Mouse (Mus musculus) c-Kit-positive CD71-positive TER-119-positive erythroid progenitor cells, embryonic 14.5 days (primary cell): ENCODE measurements at regions not wholly inside any gene's neighbourhood (a gene's known extent, or its start where the extent isn't known, plus 50 kb on each side); places are given as distances from the start of the nearest gene placed in this dataset.
A peak's percentile ranks its signal among the peaks of the same experiment; 100 is the strongest.
"Not testable (repeated sequence)": the region's sequence is repeated elsewhere in the genome, so short reads cannot be mapped to it uniquely, and the experiment has no call there.

Experiments
- DNase-seq: peaks from one replicate; pipeline ENCODE4 v3.0.0-alpha.2; 2013; ENCODE audit warnings: low spot score

GRCm38 (mm10) chr13:6837446-6837845 lies 188.9 kb upstream of the Pfkp start:
- DNase-seq: no peak

- no peak for DNase-seq
Observed at GRCm38 (mm10) chr13:6837075-6837422, 188.5 kb upstream of the Pfkp start.

- DNase-seq: peak; percentile 4
Observed at GRCm38 (mm10) chr13:6836351-6837074, 187.9 kb upstream of the Pfkp start.

DNA sequence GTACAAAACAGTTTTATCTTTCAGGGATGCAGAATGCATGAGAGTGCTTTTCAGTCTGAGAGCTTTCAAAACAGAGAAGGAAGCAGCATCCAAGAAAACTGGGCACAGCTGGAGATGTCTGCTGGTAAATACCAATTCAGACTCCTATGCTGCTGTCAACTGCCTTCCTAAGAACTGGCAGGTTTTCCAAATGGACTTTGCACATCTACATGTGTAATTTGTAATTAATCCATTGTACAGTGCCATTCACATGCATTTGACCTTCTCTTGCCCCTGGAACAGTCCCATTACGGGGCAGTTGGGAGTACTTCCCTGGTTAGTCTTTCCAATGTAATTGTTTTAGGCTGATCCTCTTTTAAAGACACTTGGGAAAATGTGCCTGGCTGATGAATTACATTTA lies 181.3 kb upstream of the Pfkp start:
- no peak for DNase-seq

DNA sequence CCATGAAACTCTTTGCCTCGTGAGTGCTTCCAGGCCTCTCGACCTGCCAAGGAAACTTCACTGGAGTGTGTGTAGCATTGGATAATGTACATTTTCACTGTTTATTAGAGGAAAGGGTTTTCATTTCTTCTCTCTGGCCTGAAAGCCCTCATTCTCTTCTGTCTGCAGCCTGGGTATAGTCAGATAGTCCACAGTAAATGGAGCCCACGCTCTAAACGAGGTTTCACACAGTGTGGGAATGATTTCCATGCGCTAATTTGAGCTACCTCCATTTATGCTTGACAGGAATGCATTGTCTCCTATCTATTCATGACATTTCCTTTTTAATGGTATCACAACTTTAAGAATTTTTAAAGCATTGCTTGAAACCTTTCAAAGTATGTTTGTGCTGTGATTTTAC lies 180.8 kb upstream of the Pfkp start:
- no peak for DNase-seq

GRCm38 (mm10) chr13:6828601-6829330 lies 180.2 kb upstream of the Pfkp start:
- not testable (repeated sequence) for DNase-seq

DNA sequence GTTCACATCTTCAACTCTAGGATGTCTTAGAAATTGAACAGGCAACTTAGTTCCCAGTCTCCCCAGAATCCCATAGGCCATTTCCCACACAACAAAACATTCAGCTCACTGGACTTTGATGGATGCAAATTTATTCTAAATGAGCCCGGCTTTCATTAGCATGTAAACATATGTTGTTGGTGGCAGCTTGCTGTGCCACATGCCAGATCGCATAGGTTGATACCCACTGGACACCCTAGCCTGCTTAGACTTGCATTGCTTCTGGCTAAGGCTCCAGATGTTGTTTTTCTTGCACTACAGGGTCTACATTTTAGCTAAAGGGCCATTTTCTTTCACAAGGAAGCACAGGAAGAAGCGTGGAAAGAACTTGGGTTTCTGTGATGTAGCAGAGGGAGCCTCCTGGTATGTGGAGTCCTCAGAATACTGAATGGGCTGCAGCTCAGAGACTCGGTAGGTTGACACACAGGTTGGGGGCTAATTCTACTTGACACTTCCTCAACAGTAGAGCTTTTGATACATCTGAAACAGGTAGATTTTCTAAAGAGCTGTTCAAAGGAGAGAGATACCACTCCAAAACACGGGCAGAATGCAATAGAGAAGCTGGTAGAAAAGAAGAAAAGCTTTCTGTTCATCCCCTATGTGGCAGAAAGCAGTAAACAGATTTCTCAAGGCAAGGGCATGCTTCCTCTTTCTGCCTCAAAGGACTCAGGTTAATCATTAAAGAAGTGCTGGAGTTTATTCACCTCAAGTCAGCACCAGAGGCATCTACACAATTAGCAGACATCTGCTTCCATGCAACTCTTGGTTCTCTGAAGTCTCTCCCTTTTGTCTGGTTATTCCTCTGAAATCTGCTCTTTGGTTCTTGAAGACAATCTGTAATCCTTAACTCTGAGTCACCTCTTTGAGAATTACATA lies 153.9 kb upstream of the Pfkp start:
- no peak for DNase-seq

GRCm38 (mm10) chr13:6767936-6768588 lies 119.5 kb upstream of the Pfkp start:
- DNase-seq: no peak

DNA sequence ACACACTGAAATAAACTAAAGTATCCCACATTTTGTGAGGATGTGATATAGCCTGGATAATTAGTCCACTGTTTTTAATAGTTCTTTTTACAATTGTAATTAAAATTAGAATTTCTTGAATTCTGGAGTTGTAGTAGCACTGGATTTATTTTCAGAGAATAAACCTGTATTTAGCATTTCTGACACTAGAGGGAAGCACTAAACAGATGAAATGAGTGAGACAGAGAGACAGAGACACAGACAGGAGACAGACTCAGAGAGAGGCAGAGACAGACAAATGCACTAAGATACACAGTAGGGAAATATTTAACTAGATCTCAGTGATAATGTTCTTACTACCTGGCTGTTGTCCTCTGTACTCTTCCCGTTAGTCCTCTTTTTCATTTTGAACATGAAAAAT lies 108.6 kb upstream of the Pfkp start:
- no peak for DNase-seq

DNA sequence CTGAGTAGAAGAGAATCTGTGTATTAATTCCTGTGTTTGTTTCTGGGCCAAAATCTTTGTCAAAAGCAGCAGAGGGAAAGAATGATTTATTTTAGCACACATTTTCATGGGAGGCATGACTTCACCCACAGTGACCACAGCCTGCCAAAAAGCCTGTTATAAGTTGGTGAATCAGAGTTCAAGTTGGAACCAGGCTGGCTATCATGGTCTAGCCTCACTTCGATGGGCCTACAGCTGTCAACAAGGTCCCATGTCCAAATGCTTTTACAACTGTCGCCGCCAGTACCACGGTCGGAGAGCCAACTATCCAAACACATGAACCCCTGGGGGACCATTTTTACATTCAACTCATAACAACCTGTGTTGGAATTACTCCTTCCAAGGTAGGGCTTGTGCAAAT lies 103.0 kb upstream of the Pfkp start:
- DNase-seq: no peak

DNA sequence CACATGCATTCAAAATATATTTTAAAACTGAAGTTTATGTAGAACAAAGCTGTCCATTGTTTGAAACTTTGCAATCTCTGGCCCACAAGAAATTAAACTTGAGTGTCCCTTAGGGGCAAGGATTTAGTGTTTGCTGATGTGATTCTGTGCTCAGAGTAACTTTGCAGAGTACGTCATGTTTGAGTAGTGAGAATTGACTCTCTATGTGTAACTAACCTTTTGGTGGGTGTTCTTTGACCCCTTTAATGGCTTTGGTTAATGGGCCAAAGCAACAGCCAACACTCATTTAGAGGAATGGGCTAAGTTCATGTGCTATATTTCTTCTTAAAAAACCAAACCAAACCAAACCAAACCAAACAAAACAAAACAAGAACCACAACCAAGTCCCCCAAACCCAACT lies 102.6 kb upstream of the Pfkp start:
- no peak for DNase-seq

DNA sequence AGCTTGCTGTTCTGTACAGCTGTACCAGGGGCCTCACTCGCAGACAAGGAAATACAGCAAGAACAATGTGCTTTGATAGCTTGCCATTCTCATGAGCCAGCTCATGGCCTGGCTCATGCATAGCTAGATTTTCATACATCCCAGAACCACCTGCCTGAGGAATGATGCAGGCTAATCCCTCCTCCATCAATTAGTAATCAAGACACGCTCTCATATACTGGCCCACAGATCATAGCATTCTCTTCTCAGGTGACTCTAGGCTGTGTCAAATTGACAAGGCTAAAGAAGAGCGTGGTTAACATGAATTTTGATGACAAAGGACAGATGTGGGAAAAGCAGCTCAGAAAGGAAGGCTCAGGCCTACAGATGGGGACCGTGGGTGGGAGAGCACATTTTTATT lies 93.3 kb upstream of the Pfkp start:
- no peak for DNase-seq

DNA sequence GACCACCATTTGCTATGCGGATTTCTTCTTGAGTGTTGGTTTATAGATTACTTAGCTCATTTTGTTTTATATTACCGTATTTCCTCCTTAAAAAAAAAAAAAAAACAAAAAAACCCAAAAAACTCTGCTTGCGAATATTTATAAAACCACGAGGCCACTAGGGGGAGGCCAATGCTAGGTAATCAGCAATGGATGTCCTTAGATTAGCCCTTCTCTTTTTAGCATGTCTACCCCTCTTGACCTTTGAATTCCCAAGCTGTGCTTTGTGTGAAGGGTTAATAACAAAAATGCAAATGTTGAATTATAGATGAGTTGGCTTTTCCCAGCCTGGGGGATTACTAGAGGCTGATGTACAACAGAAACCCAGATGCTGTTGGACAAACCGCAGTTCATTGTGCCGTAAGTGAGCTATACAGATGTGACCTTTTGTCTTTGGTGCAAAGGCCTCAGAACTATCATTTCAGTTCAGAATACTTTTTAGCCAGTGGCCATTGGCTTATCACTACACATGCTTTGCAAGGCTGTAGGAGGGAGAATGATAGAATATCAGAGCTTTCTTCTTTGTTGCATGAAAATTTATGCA lies 88.5 kb upstream of the Pfkp start:
- no peak for DNase-seq
